Mouse (Mus musculus) gonadal fat pad, adult 2 months (tissue): ENCODE data around the gene Pip5k1c. TPM values are rescaled to one million over a fixed set of nuclear protein-coding genes. Genes with fewer than 3 reads are reported as not detected.
A peak's percentile ranks its signal among the peaks of the same experiment; 100 is the strongest.

Experiments
- DNase-seq: peaks from one replicate; pipeline ENCODE4 v3.0.0-alpha.2; 2012; ENCODE audit warnings: low read depth
- polyA plus RNA-seq: library from polyadenylated mRNA; depleted of rRNA; stranded (reverse); fragments of >200 nt; gene quantifications from 2 replicates; pipeline ENCODE4 v1.2.3, GENCODE M21; 2012; rRNA removed

The Pip5k1c gene
- 57.9 and 58.4 TPM in 2 replicates for polyA plus RNA-seq

GRCm38 (mm10) chr10:81292554-81293333 is at the start of gene Pip5k1c:
Gene Pip5k1c (plus strand): TSS chr10:81292963.
- DNase-seq, result peak; percentile 92

GRCm38 (mm10) chr10:81244146-81244545 is 48.6 kb upstream of the Pip5k1c start:
- DNase-seq, result no peak

- no peak for DNase-seq
Observed at GRCm38 (mm10) chr10:81244595-81244994, 48.2 kb upstream of the Pip5k1c start.

GRCm38 (mm10) chr10:81245166-81245565 is 47.6 kb upstream of the Pip5k1c start:
- no peak for DNase-seq

- DNase-seq, result no peak
Observed at GRCm38 (mm10) chr10:81247804-81248203, 45.0 kb upstream of the Pip5k1c start.

DNA sequence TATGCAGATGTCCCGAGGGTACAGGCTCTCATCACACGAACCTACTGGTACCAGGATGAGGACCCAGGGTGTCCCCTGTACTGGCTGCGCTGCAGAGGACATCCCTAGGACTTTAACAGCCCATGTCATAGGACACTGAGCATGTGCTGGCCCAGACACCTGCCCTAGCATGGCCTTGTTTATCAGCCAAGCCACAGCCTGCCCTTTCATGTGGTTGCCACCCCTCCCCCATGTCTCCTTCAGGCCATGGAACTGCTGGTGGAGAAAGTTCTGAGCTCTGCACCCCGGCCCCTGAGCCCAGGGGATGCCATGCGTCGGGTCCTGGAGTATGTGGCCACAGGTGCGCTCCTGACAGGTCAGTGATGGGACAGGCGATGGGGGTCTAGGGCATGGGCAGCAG is 43.3 kb upstream of the Pip5k1c start:
- no peak for DNase-seq

- no peak for DNase-seq
Observed at GRCm38 (mm10) chr10:81252424-81253419, 40.0 kb upstream of the Pip5k1c start, which contains the start of gene Matk. Gene Matk (plus strand): TSS chr10:81252935.

- no peak for DNase-seq
Observed at GRCm38 (mm10) chr10:81254886-81255285, 37.9 kb upstream of the Pip5k1c start.

DNA sequence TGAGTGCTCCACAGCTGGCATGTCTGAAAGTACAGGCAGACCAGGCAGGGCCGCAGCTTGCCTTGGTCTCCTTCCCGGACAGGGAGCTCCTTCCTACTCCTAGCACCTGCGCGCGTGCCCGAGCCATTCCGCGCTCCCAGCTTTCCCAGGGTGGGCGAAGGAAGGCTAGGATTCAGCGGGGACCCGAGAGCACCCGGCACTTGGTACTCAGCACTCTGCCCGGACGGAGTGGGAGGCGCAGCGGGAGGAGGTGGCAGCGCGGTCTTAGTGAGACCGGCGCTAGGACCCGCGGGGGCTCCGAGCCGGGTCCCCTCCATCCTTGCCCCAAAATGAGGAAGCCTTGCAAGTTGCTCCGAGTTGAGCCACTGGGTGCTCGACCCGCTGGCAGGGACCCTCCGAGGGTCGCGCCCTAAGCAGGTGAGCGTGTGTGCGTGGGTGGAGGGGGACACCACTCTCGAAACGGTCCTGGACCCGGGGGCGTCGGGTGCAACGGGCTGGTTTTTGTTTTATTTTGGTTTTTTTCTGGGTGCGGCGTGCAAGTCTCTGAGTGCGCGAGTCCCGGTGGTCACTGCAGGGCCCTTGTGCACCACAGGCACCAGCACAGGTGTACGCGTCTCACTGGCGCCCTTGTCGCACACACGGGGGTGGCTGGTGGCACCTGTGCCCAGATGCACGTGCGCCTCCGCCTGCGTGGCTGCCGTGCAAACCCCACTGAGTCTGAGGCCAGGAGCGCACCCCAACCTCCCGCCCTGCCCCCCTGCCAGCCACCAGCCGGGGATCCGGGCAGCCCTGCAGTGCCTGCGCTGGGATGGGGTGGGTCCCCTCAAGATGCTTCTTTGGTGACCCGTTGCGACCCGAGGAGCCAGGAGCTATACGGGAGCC is 35.4 kb upstream of the Pip5k1c start:
- no peak for DNase-seq

- no peak for DNase-seq
Observed at GRCm38 (mm10) chr10:81259225-81259884, 33.4 kb upstream of the Pip5k1c start.

- no peak for DNase-seq
Observed at GRCm38 (mm10) chr10:81261025-81261424, 31.7 kb upstream of the Pip5k1c start.

- DNase-seq, result no peak
Observed at GRCm38 (mm10) chr10:81265540-81265939, 27.2 kb upstream of the Pip5k1c start.

DNA sequence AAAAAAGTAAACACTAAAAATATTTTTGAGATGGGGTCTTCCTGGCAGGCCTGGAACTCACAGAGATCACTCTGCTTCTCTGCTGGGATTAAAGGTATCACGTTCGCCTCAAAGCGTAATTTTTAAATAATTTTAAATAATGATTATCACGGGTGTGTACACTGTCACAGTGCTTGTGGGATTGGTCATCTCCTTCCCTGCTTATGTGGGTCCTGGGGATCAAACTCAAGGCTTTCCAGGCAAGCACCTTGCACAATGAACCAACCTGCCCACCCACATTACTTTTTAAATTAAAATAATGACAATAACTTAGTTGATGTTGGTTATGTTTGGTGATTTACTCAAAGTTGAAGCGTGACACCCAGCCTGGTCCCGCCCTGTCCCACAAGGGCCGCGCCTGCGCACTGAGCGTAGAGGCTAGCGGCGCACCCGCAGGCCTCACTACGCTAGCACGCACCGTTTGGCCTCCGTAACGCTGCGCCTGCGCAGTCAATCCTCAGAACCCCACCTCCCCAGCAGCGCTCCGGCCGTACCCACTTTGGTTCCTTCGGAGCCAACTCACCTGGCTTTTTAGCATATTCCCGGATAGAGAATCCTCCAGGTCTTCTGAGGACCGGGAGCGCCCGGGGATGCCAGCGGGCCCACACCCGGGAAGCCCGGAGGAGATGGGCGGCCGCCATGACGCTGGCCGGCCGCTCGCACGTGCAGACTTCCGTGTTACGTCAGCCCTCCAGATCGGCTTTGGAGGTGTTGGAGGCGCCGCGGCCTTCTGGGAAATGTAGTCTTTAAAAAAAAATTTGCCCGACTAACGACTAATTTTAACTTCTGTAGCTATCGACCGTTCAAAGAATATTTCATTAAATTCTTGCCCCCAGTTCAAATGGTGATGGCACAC is 26.3 kb upstream of the Pip5k1c start, which contains the start of the genes Mrpl54 and Apba3:
Gene Mrpl54, minus strand, starts transcription at position 724 of the 895 bp plus-strand sequence.
Gene Apba3, plus strand, starts transcription at position 750 of the 895 bp plus-strand sequence.
- peak; percentile 34 for DNase-seq

- no peak for DNase-seq
Observed at GRCm38 (mm10) chr10:81268056-81268455, 24.7 kb upstream of the Pip5k1c start.

- DNase-seq, result no peak
Observed at GRCm38 (mm10) chr10:81268643-81269412, 23.9 kb upstream of the Pip5k1c start.

GRCm38 (mm10) chr10:81272356-81272755 is 20.4 kb upstream of the Pip5k1c start:
- no peak for DNase-seq

GRCm38 (mm10) chr10:81273842-81274241 is 18.9 kb upstream of the Pip5k1c start:
- DNase-seq, result no peak

GRCm38 (mm10) chr10:81277676-81278075 is 15.1 kb upstream of the Pip5k1c start:
- no peak for DNase-seq

- no peak for DNase-seq
Observed at GRCm38 (mm10) chr10:81279496-81279895, 13.3 kb upstream of the Pip5k1c start.
